Mouse (Mus musculus) left cerebral cortex, adult 11 months (tissue): ENCODE results near the gene 4833423E24Rik.

ENCODE experiments used
- DNase-seq: peaks from one replicate; pipeline ENCODE4 v3.0.0; 2022; ENCODE audit warnings: low spot score

Gene 4833423E24Rik

GRCm38 (mm10) chr2:85518879-85519278 is at the start of gene 4833423E24Rik:
Gene 4833423E24Rik, minus strand, starts transcription at chr2:85519024.
- no peak for DNase-seq

GRCm38 (mm10) chr2:85561187-85561586 is 42.4 kb upstream of the 4833423E24Rik start:
- peak; percentile 19 for DNase-seq

GRCm38 (mm10) chr2:85560226-85560625 is 41.4 kb upstream of the 4833423E24Rik start:
- DNase-seq = no peak

DNA sequence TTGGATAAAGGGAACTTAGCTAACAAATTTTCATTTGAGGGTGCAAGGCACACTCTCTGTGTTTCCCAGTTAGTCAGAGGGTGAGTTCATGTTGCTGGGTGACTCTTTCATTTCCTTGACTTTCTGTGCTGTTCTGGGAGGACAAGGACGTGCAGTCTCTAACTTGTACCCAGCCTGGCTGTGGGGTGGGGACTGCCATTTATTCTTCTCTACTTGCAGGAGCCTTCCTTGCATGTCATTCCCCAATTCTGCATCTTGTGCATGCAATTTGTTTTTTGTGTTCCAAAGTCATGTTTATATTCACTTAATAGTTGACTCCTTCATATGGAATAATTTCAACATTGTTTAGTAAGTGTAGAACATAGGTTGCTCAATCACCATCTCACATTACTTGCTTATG is 36.0 kb upstream of the 4833423E24Rik start:
- DNase-seq = no peak

DNA sequence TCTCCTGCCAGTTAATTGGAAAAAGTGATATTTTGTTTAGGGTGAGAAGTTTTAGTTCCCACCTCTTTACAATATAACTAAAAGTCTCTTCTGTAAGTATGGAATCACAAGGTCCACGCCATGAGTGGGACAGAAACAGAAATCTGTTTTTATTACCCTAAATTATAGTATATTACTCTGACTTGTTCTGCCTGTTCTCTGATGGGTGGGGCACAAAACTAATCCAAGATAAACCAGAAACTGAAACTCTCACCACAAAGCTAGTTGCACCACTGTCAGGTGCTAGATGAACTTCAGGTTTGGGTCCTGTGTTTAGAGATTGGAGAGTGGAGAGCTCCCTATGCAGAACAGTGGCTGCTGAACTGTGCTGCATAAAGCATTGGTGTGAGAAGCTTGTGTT is 15.1 kb upstream of the 4833423E24Rik start:
- DNase-seq = no peak

- DNase-seq = no peak
These were observed 13.4 kb upstream of the 4833423E24Rik start for GRCm38 (mm10) chr2:85532082-85532778.

DNA sequence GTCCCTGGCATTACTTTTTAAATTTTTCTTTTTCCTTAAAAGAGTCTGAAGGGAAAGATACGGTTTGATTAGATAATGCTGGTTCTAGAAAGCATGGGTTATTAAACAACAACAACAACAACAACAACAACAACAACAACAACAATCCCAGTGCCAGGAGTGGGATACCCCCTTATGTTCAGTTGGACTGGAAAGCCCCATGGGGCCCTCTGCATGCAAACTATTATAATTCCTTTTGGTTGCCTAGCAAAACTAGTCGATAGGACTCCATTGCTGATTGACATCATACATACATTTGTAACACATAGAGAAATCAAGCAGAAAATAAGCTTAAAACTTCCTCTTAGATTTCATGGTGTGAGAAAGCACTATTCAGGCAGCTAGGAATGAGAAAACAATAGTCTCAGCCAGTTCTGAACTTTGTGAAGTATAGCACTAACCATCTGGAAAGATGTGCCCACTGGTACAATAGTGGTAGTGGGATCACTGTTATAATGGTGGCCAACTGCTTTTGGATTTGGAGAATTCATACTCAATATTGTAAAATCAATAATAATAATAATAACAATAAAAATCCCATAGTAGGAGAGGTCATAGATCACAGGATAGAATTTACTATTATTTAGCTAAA is 4.2 kb upstream of the 4833423E24Rik start:
- no peak for DNase-seq

GRCm38 (mm10) chr2:85518292-85518691 is 532 bp downstream of the 4833423E24Rik start:
- DNase-seq = no peak

DNA sequence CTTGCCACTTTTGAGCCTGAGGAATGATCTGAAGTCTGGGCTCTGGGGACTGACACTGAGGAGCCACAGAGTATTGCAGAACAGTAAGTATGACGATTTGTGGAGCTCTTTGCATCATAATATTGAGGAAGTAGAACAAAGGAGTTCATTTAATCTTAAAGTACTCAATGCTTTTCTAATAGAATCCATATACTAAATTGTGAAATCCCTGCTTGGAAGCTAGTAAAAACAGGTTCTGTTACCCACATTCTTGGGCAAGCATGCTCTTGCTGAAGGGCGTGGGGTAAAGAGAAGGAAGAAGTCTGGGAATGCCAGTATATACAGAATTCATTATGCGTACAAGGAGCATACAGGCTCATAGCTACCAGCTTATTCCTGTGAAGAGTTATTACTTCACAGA is 8.4 kb downstream of the 4833423E24Rik start:
- no peak for DNase-seq

GRCm38 (mm10) chr2:85490396-85490795 is 28.4 kb downstream of the 4833423E24Rik start:
- DNase-seq = no peak

GRCm38 (mm10) chr2:85466801-85467325 is 52.0 kb downstream of the 4833423E24Rik start:
- DNase-seq = no peak

GRCm38 (mm10) chr2:85443539-85443938 is 75.3 kb downstream of the 4833423E24Rik start, which contains the start of gene Olfr995:
Gene Olfr995, minus strand, starts transcription at chr2:85443639.
- DNase-seq = no peak

GRCm38 (mm10) chr2:85442546-85442945 is 76.3 kb downstream of the 4833423E24Rik start:
- DNase-seq = no peak

GRCm38 (mm10) chr2:85436351-85436750 is 82.5 kb downstream of the 4833423E24Rik start, which contains the start of gene Olfr994:
Gene Olfr994, minus strand, starts transcription at chr2:85436451.
- no peak for DNase-seq
